Mouse (Mus musculus): Measurements from ENCODE around the gene Zdhhc18.

GRCm38 (mm10) chr4:133632483-133633327 lies 17.2 kb downstream of the Zdhhc18 start:
- no peak for TF ChIP-seq GATA1 (IDR thresholded peaks at IDR 0.05; ENCODE audit: borderline replicate concordance, low read length)
- TF ChIP-seq FLI1 (IDR thresholded peaks at IDR 0.05; ENCODE audit: low read length), result no peak
